Mouse (Mus musculus) limb, embryonic 14.5 days (tissue): ENCODE data around the gene Gm35315. TPM values are rescaled to one million over a fixed set of nuclear protein-coding genes. Genes with fewer than 3 reads are reported as not detected.

Experiments used
- ATAC-seq: fragments of 200-750 bp; cut with Nextera tagmentation; 2 replicates; pipeline ENCODE4 v1.8.0; 2017; ENCODE audit warnings: low read depth, moderate number of reproducible peaks, moderate TSS enrichment; ENCODE audit not compliant: low FRiP score
- DNase-seq: peaks from one replicate; pipeline ENCODE4 v3.0.0-alpha.2; 2015; ENCODE audit warnings: low spot score
- H3K27ac ChIP-seq: fragments of 300-500 bp; sonication (generic); replicated peaks from 2 replicates; pipeline ENCODE4 v1.5.1; 2014; ENCODE audit warnings: low read depth, mild to moderate bottlenecking, low read length, moderate library complexity, mixed read lengths
- H3K27me3 ChIP-seq: fragments of 300-500 bp; sonication (generic); 2 replicates; pipeline ENCODE4 v1.6.1; 2014; ENCODE audit warnings: low read length, mixed read lengths; ENCODE audit not compliant: control insufficient read depth, insufficient read depth
- H3K36me3 ChIP-seq: fragments of 300-500 bp; sonication (generic); 2 replicates; pipeline ENCODE4 v1.6.1; 2014; ENCODE audit warnings: mild to moderate bottlenecking, low read length, moderate library complexity, mixed read lengths; ENCODE audit not compliant: control insufficient read depth, insufficient read depth
- H3K4me1 ChIP-seq: fragments of 300-500 bp; sonication (generic); 2 replicates; pipeline ENCODE4 v1.6.1; 2014; ENCODE audit warnings: antibody characterized with exemption, low read length, mixed read lengths; ENCODE audit not compliant: control insufficient read depth, insufficient read depth
- H3K4me2 ChIP-seq: fragments of 300-500 bp; sonication (generic); replicated peaks from 2 replicates; pipeline ENCODE4 v1.6.1; 2014; ENCODE audit warnings: low read depth, mild to moderate bottlenecking, low read length, moderate library complexity; ENCODE audit not compliant: severe bottlenecking
- H3K4me3 ChIP-seq: fragments of 300-500 bp; sonication (generic); replicated peaks from 2 replicates; pipeline ENCODE4 v1.5.1; 2014; ENCODE audit warnings: low read length
- H3K9ac ChIP-seq: fragments of 300-500 bp; sonication (generic); 2 replicates; pipeline ENCODE4 v1.6.1; 2014; ENCODE audit warnings: mild to moderate bottlenecking, low read depth, low read length, moderate library complexity; ENCODE audit not compliant: severe bottlenecking
- H3K9me3 ChIP-seq: fragments of 300-500 bp; sonication (generic); 2 replicates; pipeline ENCODE4 v1.6.1; 2016; ENCODE audit warnings: low read length; ENCODE audit not compliant: control insufficient read depth
- POLR2A ChIP-seq: fragments of 200-500 bp; IDR thresholded peaks from 2 replicates; pipeline ENCODE4 v1.8.0; 2012; ENCODE audit warnings: inconsistent platforms, mild to moderate bottlenecking, moderate library complexity, borderline replicate concordance; ENCODE audit not compliant: insufficient read depth, insufficient read length; ENCODE audit errors: extremely low read depth
- WGBS: fragments of 180-500 bp; shearing (Covaris S2); extraction: QIAGEN DNeasy Blood & Tissue Kit; methylation state at CpG from one replicate; pipeline ENCODE4 v1.1.7; 2014; 5-methylcytosine and 5-hydroxymethylcytosine counted together
- polyA plus RNA-seq, 2 experiments: library from polyadenylated mRNA; depleted of rRNA in 1 of 2; stranded (reverse) in 1 of 2; unstranded in 1 of 2; fragments of >200 nt; fragmentation: Nextera tagmentation in 1 of 2; extraction: Ambion mirVana in 1 of 2; gene quantifications; 2 replicates each; pipeline versions ENCODE4 v1.2.1 to v1.2.3; 2012 to 2014

Gm35315 gene
- polyA plus RNA-seq, 2 experiments = 0.59 to 0.74 TPM

DNA sequence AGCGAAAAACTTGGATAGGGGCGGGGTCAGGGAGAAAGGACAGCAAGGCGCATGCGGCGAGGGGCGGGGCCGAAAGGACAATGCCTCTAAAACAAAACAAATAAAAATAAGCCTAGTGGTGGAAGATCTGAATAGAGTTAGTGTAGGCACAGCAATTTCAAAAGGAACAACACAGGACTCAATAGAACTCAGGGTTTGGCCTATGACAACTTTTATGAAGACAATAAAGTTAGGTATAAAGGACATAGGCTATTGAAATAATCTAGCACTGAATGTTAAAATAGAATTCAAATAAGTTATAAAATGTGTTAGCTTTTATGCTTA is 14.0 kb upstream of the Gm35315 start:
- H3K9ac ChIP-seq = peak overlapping the region; percentile 84
- peaks cover 43% of the 10 kb centered on the region for H3K36me3 ChIP-seq
- peak overlapping the region; percentile 84 for H3K4me3 ChIP-seq
- H3K4me1 ChIP-seq = peaks cover 14% of the 10 kb centered on the region
- peak overlapping the region; percentile 82 for H3K4me2 ChIP-seq
- peak overlapping the region; percentile 98 for H3K27ac ChIP-seq
- H3K9me3 ChIP-seq = no peaks in the 10 kb centered on the region
- ATAC-seq (no peak), DNase-seq (no peak)
- 1% methylated on average over 7 of the region's 7 CpGs for WGBS
- no peak for TF ChIP-seq POLR2A
- H3K27me3 ChIP-seq = no peaks in the 10 kb centered on the region

DNA sequence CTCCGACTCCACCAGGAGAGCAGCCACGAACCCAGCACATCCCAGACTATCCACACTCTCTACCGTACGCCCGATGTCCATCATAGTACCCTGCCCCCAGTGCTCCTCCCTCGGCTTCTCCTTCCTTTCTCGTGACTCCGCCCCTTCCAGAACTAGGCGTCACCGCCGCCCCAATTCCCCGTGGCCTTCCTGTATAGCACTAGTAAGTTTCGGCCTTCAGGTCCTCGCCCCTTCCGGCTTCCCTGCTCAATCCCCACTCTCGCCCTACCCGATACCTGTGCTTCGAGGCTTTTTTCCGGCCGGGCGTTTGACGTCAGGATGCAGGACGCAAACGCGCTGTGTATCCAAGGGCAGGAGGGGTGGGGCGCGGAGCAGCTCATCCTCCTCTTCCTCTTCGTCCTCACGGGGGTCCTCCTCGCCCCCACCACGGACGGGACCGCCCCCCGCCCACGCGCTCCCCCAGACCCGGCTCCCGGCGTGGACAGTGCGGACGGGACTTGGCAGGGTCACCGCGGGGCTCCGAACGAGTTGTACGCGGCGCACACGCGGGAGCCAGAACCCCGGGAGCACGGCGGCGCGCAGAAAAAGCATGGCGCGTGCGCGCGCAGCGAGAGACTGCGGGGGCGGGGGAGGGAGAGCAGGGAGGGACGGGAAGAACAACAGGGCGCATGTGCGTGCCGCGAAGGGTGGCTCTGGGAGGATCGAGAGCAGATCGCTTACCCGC is 13.5 kb upstream of the Gm35315 start, which contains the start of gene Gtpbp6:
Gene Gtpbp6, minus strand, starts transcription at position 617 of the 724 bp plus-strand sequence.
- ATAC-seq (peak; percentile 88), DNase-seq (peak; percentile 96)
- H3K4me2 ChIP-seq = peak within 1 kb of the TSS; percentile 82
- peak within 1 kb of the TSS; percentile 84 for H3K4me3 ChIP-seq
- under 1% methylated on average over 69 of the region's 71 CpGs for WGBS
- no peaks in the 10 kb centered on the region for H3K27me3 ChIP-seq
- TF ChIP-seq POLR2A = 0 out of 2 replicates have a peak, but pooled peaks have one; percentile 59
- H3K36me3 ChIP-seq = peaks cover 43% of the 10 kb centered on the region
- H3K9ac ChIP-seq = peak within 1 kb of the TSS; percentile 84
- no peaks in the 10 kb centered on the region for H3K9me3 ChIP-seq
- peak within 1 kb of the TSS; percentile 98 for H3K27ac ChIP-seq
- H3K4me1 ChIP-seq = peaks cover 14% of the 10 kb centered on the region

DNA sequence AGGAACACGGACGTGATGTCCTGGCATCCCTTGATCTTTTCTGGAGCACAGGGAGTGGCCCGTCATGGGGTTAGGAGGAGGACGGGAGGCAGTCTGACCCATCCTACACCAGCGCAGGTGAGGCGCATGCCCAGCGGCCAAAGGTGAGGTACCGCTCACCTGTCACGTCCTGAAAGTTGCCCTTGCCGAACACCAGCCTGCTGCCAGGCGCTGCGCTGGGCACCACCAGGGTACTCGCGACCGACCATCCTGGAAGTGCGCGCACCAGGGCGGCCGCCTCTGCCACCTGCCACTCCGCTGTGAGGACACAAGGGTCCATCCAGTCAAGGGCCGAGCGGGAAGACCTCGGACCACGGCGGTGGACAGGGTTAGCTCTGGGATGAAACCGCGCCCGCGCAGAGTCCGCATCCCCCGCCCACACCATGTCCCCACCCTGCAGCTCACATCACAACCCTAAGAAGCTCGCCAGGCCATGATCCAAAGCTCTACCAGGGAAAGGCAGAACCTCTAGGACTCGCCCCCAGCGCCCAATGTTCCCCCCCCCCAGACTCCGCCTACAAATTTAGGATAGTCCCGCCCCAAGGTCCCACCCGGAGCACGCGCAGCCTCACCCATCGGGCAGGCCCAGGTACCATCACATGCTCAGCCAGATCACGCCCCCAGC is 12.8 kb upstream of the Gm35315 start:
- peak overlapping the region; percentile 98 for H3K27ac ChIP-seq
- H3K4me1 ChIP-seq = peaks cover 16% of the 10 kb centered on the region
- no peaks in the 10 kb centered on the region for H3K9me3 ChIP-seq
- ATAC-seq = peak; percentile 59; the same call in 1 of the 2 replicates
- H3K4me3 ChIP-seq = peak overlapping the region; percentile 84
- DNase-seq = peak; percentile 74
- TF ChIP-seq POLR2A = no peak
- H3K27me3 ChIP-seq = no peaks in the 10 kb centered on the region
- WGBS = 21% methylated on average over 26 of the region's 41 CpGs
- H3K36me3 ChIP-seq = peaks cover 40% of the 10 kb centered on the region
- peak overlapping the region; percentile 82 for H3K4me2 ChIP-seq
- H3K9ac ChIP-seq = peak overlapping the region; percentile 84

DNA sequence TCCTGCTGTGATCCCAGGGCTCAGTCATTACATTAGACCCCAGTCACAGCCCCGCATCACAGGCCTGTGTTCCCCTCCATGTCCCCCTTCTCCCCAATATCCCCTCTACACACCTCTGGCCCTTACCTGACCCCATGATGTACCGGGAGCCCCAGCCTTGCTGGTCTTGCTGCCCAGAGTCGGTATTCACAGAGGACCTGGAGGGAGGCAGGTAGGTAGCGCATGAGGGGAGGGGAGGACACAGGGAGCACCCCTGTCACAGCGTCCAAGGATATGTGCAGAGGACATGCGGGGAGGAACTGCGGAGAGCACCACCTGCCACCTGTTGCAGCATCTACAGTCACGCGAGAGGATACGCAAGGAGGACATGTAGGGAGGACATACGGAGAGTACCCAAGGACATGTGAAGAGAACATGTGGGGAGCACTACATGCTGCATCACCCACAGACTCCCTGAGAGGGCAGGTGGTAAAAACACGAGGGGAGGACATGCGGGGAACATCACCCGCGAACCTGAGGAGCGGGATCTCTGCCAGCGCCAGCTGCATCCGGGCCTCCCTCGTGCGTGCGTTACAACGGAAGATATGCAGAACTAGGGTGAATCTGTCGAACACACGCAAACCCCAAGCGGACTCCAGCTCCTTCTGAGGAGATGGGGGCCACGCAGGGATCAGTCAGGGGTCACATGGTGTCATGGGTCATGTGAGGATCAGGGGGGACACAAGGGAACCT is 12.1 kb upstream of the Gm35315 start:
- Histone ChIP-seq H3K36me3 (peaks cover 40% of the 10 kb centered on the region), H3K9ac (peak overlapping the region; percentile 84; the same call in 1 of the 2 replicates), H3K4me3 (peak overlapping the region; percentile 84), H3K4me2 (peak overlapping the region; percentile 82), H3K27ac (no peak overlapping the region), H3K4me1 (peaks cover 22% of the 10 kb centered on the region), H3K9me3 (no peaks in the 10 kb centered on the region), H3K27me3 (no peaks in the 10 kb centered on the region)
- no peak for DNase-seq
- no peak for TF ChIP-seq POLR2A
- WGBS = 94% methylated on average over 26 of the region's 26 CpGs
- ATAC-seq = no peak

DNA sequence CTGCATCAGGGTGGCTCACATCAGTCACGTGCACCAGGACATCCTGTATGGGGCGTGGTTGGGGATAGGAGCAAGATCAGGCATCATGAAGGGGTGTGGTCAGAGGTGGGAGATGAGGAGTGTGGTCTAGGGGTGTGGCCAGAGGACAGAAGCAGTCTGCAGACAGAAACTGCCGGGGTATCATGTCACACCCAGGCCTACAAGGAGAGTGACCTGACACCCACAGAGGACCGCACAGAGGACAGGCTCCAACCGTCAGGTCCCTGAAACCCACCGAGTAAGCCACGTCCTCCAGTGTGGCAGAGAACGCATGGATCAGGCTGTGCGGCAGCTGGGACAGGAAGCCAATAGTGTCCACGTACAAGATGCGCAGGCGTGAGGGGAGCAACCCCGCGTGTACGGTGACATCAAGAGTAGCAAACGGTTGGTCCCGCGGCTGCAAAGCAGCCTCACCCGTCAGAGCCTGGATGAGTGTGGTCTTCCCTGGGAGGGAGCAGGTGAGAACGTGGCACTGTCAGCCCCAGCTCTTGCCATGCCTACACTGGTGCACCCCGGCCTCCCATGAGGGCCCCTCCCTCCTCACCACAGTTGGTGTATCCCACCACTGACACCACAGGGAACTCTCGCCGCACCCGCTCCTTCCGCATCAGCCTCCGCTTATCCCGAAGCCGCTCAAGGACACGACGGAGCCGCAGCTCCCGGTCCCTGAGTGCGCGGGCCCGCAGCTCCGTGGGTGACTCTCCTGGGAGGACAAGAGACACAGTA is 10.6 kb upstream of the Gm35315 start:
- DNase-seq = no peak
- Histone ChIP-seq H3K9me3 (no peaks in the 10 kb centered on the region), H3K27ac (no peak overlapping the region), H3K4me3 (no peak overlapping the region), H3K36me3 (peaks cover 40% of the 10 kb centered on the region), H3K4me1 (peaks cover 22% of the 10 kb centered on the region), H3K9ac (no peak overlapping the region), H3K4me2 (no peak overlapping the region), H3K27me3 (no peaks in the 10 kb centered on the region)
- ATAC-seq = no peak
- TF ChIP-seq POLR2A = no peak
- WGBS = 94% methylated on average over 36 of the region's 36 CpGs
